Mouse (Mus musculus): ENCODE results near the gene Cluh.

The Cluh gene

DNA sequence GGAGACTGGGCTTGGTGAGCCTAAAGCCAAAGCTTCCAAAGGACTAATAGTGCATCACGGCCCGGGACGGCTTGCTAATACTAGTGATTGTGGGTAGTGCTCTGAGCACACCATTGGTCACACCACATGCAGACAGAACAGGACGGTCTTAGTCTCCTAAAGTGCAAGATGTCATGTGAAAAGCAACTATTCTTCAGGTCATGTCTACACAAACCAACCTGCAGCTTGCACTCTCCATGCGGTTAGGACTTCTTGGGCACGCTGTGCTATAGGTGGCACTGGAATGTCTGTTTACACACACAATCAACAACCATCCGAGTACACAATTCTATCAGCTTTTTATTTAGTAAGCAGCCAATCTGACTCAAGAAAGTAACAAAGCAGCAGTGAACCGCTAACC, 25.4 kb downstream of the Cluh start:
- DNase-seq (ENCODE audit: low read depth), result no peak

DNA sequence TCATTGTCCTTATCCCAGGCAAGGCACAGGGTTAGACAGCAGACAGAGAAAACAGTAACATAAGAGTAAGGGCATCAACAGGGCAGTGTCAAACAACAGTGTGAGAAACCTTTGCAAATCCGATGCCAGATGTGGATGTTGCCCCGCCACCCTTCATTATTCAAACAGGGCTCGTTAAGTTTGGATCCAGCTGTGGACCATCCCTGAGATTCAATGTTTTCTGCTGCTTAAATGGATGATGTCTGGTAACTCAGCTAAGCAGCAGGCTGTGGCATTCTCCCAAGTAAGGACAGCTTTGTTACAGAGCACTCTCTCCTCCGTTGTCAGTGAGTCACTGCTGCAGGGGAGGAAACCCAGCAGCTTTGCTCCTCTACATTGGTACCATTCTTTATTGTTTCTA, 25.9 kb downstream of the Cluh start:
- no peak for DNase-seq (ENCODE audit: low read depth)

DNA sequence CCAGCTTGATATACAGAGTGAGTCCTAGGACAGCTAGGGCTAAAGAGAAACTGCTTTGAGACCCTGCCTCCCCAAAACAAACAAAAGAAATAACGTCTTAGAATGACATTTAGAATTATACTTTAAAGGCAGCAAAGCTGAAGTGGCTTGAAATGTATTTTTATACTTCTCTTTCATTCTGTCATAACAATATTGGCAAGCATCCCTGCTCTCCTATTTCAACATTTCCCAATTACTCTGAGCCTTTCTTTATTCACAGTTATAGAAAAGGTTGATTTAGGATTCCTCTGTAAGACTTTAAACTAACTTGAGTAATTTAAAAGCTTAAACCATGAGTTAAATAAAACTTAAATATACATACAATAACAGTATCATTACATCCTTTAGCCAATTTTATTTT, 42.9 kb downstream of the Cluh start:
- no peak for DNase-seq (ENCODE audit: low read depth)

DNA sequence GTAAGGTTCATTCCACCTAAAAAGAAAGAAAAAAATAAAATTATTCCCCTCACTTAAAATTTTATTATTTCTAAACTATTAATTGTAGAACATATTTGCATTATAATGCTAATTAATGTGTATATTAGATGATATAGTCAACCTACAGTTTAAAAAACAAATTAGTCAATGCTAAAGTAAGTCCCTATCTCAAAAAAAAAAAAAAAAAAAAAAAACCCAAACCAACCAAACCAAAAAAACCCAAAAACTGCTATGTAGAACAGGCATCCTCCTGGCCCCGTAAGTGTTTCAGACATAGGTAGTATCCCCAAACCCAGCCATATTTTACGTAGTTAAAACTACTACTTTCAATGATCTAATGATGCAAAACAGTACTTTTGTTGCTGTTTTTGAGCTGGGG, 50.2 kb downstream of the Cluh start:
- DNase-seq (ENCODE audit: low read depth), result no peak

DNA sequence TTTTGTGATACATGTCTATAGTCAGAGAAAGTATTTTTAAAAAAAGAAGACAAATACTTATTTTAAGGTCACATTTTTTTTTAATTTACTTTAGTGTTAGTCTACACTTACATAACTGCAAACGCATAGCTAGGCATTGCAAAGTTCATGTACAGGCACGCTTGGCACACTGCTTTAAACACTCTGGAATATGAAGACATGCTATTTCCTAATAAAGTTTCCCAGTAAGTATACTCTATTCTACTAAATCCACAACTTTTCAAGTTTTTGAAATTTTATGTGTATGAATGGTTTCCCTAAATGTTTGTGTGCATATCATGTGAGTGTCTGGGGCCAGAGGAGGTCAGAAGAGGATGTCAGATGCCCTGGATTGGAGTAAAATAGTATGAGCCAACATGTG, 54.8 kb downstream of the Cluh start:
- DNase-seq (ENCODE audit: low read depth), result no peak

DNA sequence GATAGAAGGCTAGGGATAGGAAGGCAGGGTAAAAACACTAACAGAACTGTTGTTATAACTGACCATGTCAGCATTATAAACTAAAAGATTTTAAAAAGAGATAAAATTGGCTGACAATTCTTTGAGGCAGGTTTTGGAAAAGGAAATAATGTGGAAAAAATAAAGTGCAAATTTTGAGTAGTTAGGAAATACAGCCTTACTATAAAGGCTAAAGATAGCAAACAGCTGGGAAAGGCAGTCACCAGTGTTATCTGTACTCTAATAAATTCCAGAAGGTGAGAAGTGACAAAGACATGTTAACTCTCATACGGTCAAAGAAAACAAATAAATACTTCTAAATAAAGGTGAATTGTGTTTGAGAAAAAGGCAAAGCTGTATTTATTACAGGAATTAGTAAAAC, 59.5 kb downstream of the Cluh start:
- DNase-seq (ENCODE audit: low read depth), result no peak

DNA sequence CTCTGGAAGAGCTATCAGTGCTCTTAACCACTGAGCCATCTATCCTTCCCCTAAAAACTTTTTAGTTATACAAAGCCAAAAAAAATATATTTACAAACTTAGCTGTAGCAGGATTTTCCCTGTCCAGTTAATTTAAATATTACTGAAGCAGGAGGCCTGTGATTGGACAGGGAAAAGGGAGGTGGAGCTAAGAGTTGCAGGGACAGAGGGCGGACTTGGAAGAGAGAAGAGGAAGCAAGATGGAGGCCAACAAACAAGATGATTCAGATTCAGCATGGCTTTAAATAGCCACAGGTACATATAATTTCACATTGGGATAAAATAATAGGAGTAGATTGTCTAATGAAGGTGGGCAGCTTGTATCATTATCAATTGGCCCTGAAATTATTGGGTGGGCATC, 61.4 kb downstream of the Cluh start:
- DNase-seq (ENCODE audit: low read depth), result no peak

DNA sequence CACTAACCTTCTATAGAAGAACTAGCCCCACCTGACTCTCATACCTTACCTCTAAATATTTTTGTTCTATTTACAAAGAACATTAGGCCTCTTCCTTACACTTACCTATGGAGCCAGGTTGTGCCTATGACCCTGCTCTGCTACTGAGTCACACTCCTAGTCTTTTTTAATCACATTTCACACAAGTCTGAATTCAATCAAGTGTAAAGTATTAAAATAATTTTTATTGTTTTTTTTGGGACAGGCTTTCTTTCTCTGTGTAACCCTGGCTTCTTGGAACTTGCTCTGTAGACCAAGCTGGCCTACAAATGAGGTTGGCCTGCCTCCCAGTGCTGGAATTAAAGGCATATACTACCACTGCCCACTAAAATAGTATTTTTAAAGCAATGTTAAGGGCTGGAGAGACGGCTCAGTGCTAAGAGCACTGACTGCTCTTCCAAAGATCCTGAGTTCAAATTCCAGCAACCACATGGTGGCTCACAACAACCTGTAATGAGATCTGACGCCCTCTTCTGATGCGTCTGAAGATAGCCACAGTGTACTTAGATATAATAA, 66.8 kb downstream of the Cluh start:
- no peak for DNase-seq (ENCODE audit: low read depth)

Measured in 416B (cell line).